9 mouse cellular contexts compared by ENCODE assay signal in genomic region chr17:46455110-46455691, GRCm38 (mm10). TPM values are rescaled to one million over a fixed set of nuclear protein-coding genes. Genes with fewer than 3 reads are reported as not detected.
DNase-seq lines count a peak whose midpoint lies in the region; ATAC-seq lines count a peak whose summit lies in the region.
"Had no signal": no experiment of that assay in that cellular context is flagged by ENCODE, and none has a peak within 500 bp of the region (broad histone marks: within the 10 kb centered on the region; RNA-seq: fewer than 3 reads in every experiment).

No protein-coding gene starts in this region.

- H3K4me2 ChIP-seq in hindbrain, embryonic 14.5 days (replicated peaks), result peak overlapping the region; percentile 60
- H3K4me2 ChIP-seq in neural tube, embryonic 11.5 days (ENCODE audit: low read depth), result peak overlapping the region; percentile 68

- H3K36me3 ChIP-seq in embryonic facial prominence, embryonic 10.5 days (replicated peaks), result no peaks in the 10 kb centered on the region
- peaks cover 21% of the 10 kb centered on the region for H3K36me3 ChIP-seq in hindbrain, embryonic 14.5 days (replicated peaks; ENCODE audit: control insufficient read depth, insufficient read depth)
- H3K36me3 ChIP-seq in neural tube, embryonic 11.5 days (ENCODE audit: control insufficient read depth, insufficient read depth, low read length), result no peaks in the 10 kb centered on the region

- H3K4me1 ChIP-seq in embryonic facial prominence, embryonic 10.5 days, result peaks cover 54% of the 10 kb centered on the region
- H3K4me1 ChIP-seq in hindbrain, embryonic 14.5 days (replicated peaks; ENCODE audit: control insufficient read depth, insufficient read depth, low read length), result peaks cover 26% of the 10 kb centered on the region
- peaks cover 27% of the 10 kb centered on the region for H3K4me1 ChIP-seq in neural tube, embryonic 11.5 days (ENCODE audit: control insufficient read depth, insufficient read depth, low read length)

- H3K27me3 ChIP-seq in embryonic facial prominence, embryonic 10.5 days (replicated peaks; ENCODE audit: low read depth, poor library complexity, severe bottlenecking), result peaks cover 94% of the 10 kb centered on the region
- H3K27me3 ChIP-seq in hindbrain, embryonic 14.5 days (ENCODE audit: control insufficient read depth, insufficient read depth, low read length), result 0 out of 2 replicates have a peak, but pooled peaks cover 3% of the 10 kb centered on the region
- peaks cover 37% of the 10 kb centered on the region for H3K27me3 ChIP-seq in neural tube, embryonic 11.5 days (ENCODE audit: control insufficient read depth, insufficient read depth, low read length)

- 1% methylated on average over 33 of the region's 33 CpGs for WGBS in embryonic facial prominence, embryonic 10.5 days
- WGBS in hindbrain, embryonic 14.5 days, result 1% methylated on average over 33 of the region's 33 CpGs
- 1% methylated on average over 33 of the region's 33 CpGs for WGBS in neural tube, embryonic 11.5 days

- ATAC-seq in hindbrain, embryonic 14.5 days (ENCODE audit: low FRiP score), result peak; percentile 12; the same call in 1 of the 2 replicates
- peak; percentile 40; the same call in 1 of the 2 replicates for ATAC-seq in neural tube, embryonic 11.5 days (ENCODE audit: insufficient read depth, low FRiP score, low TSS enrichment)

- peak overlapping the region; percentile 62; the same call in 1 of the 2 replicates for H3K27ac ChIP-seq in embryonic facial prominence, embryonic 10.5 days (replicated peaks)
- no peak overlapping the region for H3K27ac ChIP-seq in hindbrain, embryonic 14.5 days
- no peak overlapping the region for H3K27ac ChIP-seq in neural tube, embryonic 11.5 days (ENCODE audit: low read depth, low read length)

- peak overlapping the region; percentile 61 for H3K4me3 ChIP-seq in embryonic facial prominence, embryonic 10.5 days
- peak overlapping the region; percentile 24 for H3K4me3 ChIP-seq in hindbrain, embryonic 14.5 days (replicated peaks; ENCODE audit: low read length)
- H3K4me3 ChIP-seq in neural tube, embryonic 11.5 days (ENCODE audit: low read depth, low read length), result peak overlapping the region; percentile 36

- DNase-seq in layer of hippocampus, adult 11-12 months (ENCODE audit: low spot score), result peak; percentile 36
- DNase-seq in layer of hippocampus, postnatal 36 days, result no peak
- DNase-seq in embryonic facial prominence, embryonic 10.5 days (ENCODE audit: low spot score), result peak; percentile 66
- no peak for DNase-seq in hindbrain, embryonic 14.5 days (ENCODE audit: low spot score)
- peak; percentile 44 for DNase-seq in liver
- DNase-seq in neural tube, embryonic 11.5 days (ENCODE audit: low spot score), result peak; percentile 68
- no peak for DNase-seq in spleen, postnatal 4 days (ENCODE audit: low spot score in 2 of 2)
- no peak for DNase-seq in cerebellum, adult 9-11 months

- no peaks in the 10 kb centered on the region for H3K9me3 ChIP-seq in embryonic facial prominence, embryonic 10.5 days
- H3K9me3 ChIP-seq in hindbrain, embryonic 14.5 days (ENCODE audit: control insufficient read depth, low read length), result no peaks in the 10 kb centered on the region
- H3K9me3 ChIP-seq in neural tube, embryonic 11.5 days (ENCODE audit: control insufficient read depth, low read length), result no peaks in the 10 kb centered on the region

- peak overlapping the region; percentile 44 for H3K9ac ChIP-seq in hindbrain, embryonic 14.5 days
- H3K9ac ChIP-seq in neural tube, embryonic 11.5 days (ENCODE audit: low read length), result peak overlapping the region; percentile 42

RNA-seq across cellular contexts. Expression of gene Slc22a7, which starts 16.9 kb away (rescaled TPM):
- under 1 TPM in 1 of 2 experiments, not detected in 1; 0.30 TPM for total RNA-seq in layer of hippocampus, postnatal 36 days (2021)
- not detected in 2 replicates for polyA plus RNA-seq in embryonic facial prominence, embryonic 10.5 days (2016; fragmentation: Nextera tagmentation; extraction: Ambion mirVana)
- polyA plus RNA-seq in hindbrain, embryonic 14.5 days (2014; fragmentation: Nextera tagmentation; extraction: Ambion mirVana), result not detected in 2 replicates
- polyA plus RNA-seq in neural tube, embryonic 11.5 days (2014; fragmentation: Nextera tagmentation; extraction: Ambion mirVana), result not detected in 2 replicates
- total RNA-seq: heart, postnatal 10 days had no signal

RNA-seq across cellular contexts. Expression of gene Crip3, which starts 26.5 kb away (rescaled TPM):
- total RNA-seq in layer of hippocampus, postnatal 36 days (2021), result 1 to 10 TPM; 8.1 to 8.4 TPM
- polyA plus RNA-seq in embryonic facial prominence, embryonic 10.5 days (2016; fragmentation: Nextera tagmentation; extraction: Ambion mirVana), result 0.77 TPM in 1 of 2 replicates, not detected in the other
- 1.4 and 2.2 TPM in 2 replicates for polyA plus RNA-seq in hindbrain, embryonic 14.5 days (2014; fragmentation: Nextera tagmentation; extraction: Ambion mirVana)
- polyA plus RNA-seq in neural tube, embryonic 11.5 days (2014; fragmentation: Nextera tagmentation; extraction: Ambion mirVana), result 0.24 and 0.74 TPM in 2 replicates

RNA-seq across cellular contexts. Expression of gene Ttbk1, which starts 32.3 kb away (rescaled TPM):
- total RNA-seq in layer of hippocampus, postnatal 36 days (2021), result 100 to 1,000 TPM; 114 to 118 TPM
- polyA plus RNA-seq in embryonic facial prominence, embryonic 10.5 days (2016; fragmentation: Nextera tagmentation; extraction: Ambion mirVana), result 0.67 and 0.80 TPM in 2 replicates
- polyA plus RNA-seq in hindbrain, embryonic 14.5 days (2014; fragmentation: Nextera tagmentation; extraction: Ambion mirVana), result 6.5 and 7.7 TPM in 2 replicates
- 2.6 and 3.1 TPM in 2 replicates for polyA plus RNA-seq in neural tube, embryonic 11.5 days (2014; fragmentation: Nextera tagmentation; extraction: Ambion mirVana)

RNA-seq across cellular contexts. Expression of gene Dnph1, which starts 41.3 kb away (rescaled TPM):
- 1 to 10 TPM; 4.9 to 7.1 TPM for total RNA-seq in layer of hippocampus, postnatal 36 days (2021)
- 79.9 and 81.6 TPM in 2 replicates for polyA plus RNA-seq in embryonic facial prominence, embryonic 10.5 days (2016; fragmentation: Nextera tagmentation; extraction: Ambion mirVana)
- polyA plus RNA-seq in hindbrain, embryonic 14.5 days (2014; fragmentation: Nextera tagmentation; extraction: Ambion mirVana), result 16.0 and 16.6 TPM in 2 replicates
- polyA plus RNA-seq in neural tube, embryonic 11.5 days (2014; fragmentation: Nextera tagmentation; extraction: Ambion mirVana), result 55.3 and 64.9 TPM in 2 replicates

Comparison
In these comparisons a context has a peak if more than half of its experiments do, and no peak if none do; other contexts are left out.
1. DNase-seq: peak in layer of hippocampus, adult 11-12 months (single experiment), embryonic facial prominence, embryonic 10.5 days (single experiment), liver (single experiment) and neural tube, embryonic 11.5 days (single experiment); none in layer of hippocampus, postnatal 36 days (0 of 2), hindbrain, embryonic 14.5 days (single experiment), spleen, postnatal 4 days (0 of 2) and cerebellum, adult 9-11 months (single experiment).
2. Peak in every context shown above with its lines, with median percentiles within 50 percentile points of each other: H3K4me3 ChIP-seq.